Mouse (Mus musculus) bone marrow macrophage, adult 2 months (primary cell): ENCODE measurements around the gene Sox9. TPM values are rescaled to one million over a fixed set of nuclear protein-coding genes. Genes with fewer than 3 reads are reported as not detected.

Experiments
- H3K27ac ChIP-seq: 2 replicates; pipeline ENCODE4 v1.5.1; 2012; ENCODE audit warnings: low read depth, low read length; ENCODE audit not compliant: insufficient read depth
- H3K4me1 ChIP-seq: 2 replicates; pipeline ENCODE4 v1.6.1; 2012; ENCODE audit warnings: low read length; ENCODE audit not compliant: control insufficient read depth, insufficient read depth
- H3K4me3 ChIP-seq: 2 replicates; pipeline ENCODE4 v1.5.1; 2012; ENCODE audit warnings: mild to moderate bottlenecking, low read length, moderate library complexity; ENCODE audit not compliant: insufficient read depth
- CTCF ChIP-seq: IDR thresholded peaks from 2 replicates; pipeline ENCODE4 v1.5.1; 2012; ENCODE audit warnings: low read depth, mild to moderate bottlenecking, low read length, moderate library complexity
- POLR2A ChIP-seq: IDR thresholded peaks from 2 replicates; pipeline ENCODE4 v1.6.1; 2012; ENCODE audit warnings: mild to moderate bottlenecking, low read depth, low read length, borderline replicate concordance
- polyA plus RNA-seq: library from polyadenylated mRNA; stranded (reverse); fragments of >200 nt; gene quantifications from 2 replicates; pipeline ENCODE4 v1.2.4, GENCODE M21; 2012; ENCODE audit not compliant: missing spikeins, insufficient read depth, insufficient read length

Gene Sox9
- polyA plus RNA-seq, result not detected in 2 replicates

GRCm38 (mm10) chr11:112781994-112782356 lies at the start of gene Sox9:
Sox9 (plus strand) TSS chr11:112782224.
- TF ChIP-seq CTCF (no peak), POLR2A (no peak)
- H3K27ac ChIP-seq, result no peak within 1 kb of the TSS
- peak within 1 kb of the TSS; percentile 59 for H3K4me3 ChIP-seq
- H3K4me1 ChIP-seq, result no peaks in the 10 kb centered on the region

- Histone ChIP-seq H3K27ac (no peak overlapping the region), H3K4me1 (no peaks in the 10 kb centered on the region)
Observed at GRCm38 (mm10) chr11:112732401-112732800, 49.6 kb upstream of the Sox9 start.

GRCm38 (mm10) chr11:112737071-112737470 lies 45.0 kb upstream of the Sox9 start:
- Histone ChIP-seq H3K27ac (no peak overlapping the region), H3K4me3 (no peak overlapping the region), H3K4me1 (no peaks in the 10 kb centered on the region)
- TF ChIP-seq CTCF (no peak), POLR2A (no peak)

More at GRCm38 (mm10) chr11:112732401-112732800, 49.6 kb upstream of the Sox9 start:
- H3K4me3 ChIP-seq, result no peak overlapping the region
- TF ChIP-seq CTCF (no peak), POLR2A (no peak)

- H3K4me3 ChIP-seq, result no peak overlapping the region
- no peak overlapping the region for H3K27ac ChIP-seq
- no peak for TF ChIP-seq CTCF
- no peak for TF ChIP-seq POLR2A
- no peaks in the 10 kb centered on the region for H3K4me1 ChIP-seq
Observed at GRCm38 (mm10) chr11:112739681-112740080, 42.3 kb upstream of the Sox9 start.

GRCm38 (mm10) chr11:112756516-112756915 lies 25.5 kb upstream of the Sox9 start:
- TF ChIP-seq CTCF, result no peak
- TF ChIP-seq POLR2A, result no peak
- Histone ChIP-seq H3K4me1 (no peaks in the 10 kb centered on the region), H3K4me3 (no peak overlapping the region), H3K27ac (no peak overlapping the region)

GRCm38 (mm10) chr11:112758056-112758455 lies 24.0 kb upstream of the Sox9 start:
- H3K27ac ChIP-seq, result no peak overlapping the region
- H3K4me3 ChIP-seq, result no peak overlapping the region
- TF ChIP-seq CTCF, result no peak
- TF ChIP-seq POLR2A, result no peak
- H3K4me1 ChIP-seq, result no peaks in the 10 kb centered on the region

- H3K4me3 ChIP-seq, result no peak overlapping the region
- H3K27ac ChIP-seq, result no peak overlapping the region
- no peaks in the 10 kb centered on the region for H3K4me1 ChIP-seq
- TF ChIP-seq CTCF, result no peak
- no peak for TF ChIP-seq POLR2A
Observed at GRCm38 (mm10) chr11:112766956-112767355, 15.1 kb upstream of the Sox9 start.

GRCm38 (mm10) chr11:112767531-112768041 lies 14.4 kb upstream of the Sox9 start:
- TF ChIP-seq POLR2A (no peak), CTCF (no peak)
- Histone ChIP-seq H3K4me1 (no peaks in the 10 kb centered on the region), H3K4me3 (no peak overlapping the region), H3K27ac (no peak overlapping the region)

GRCm38 (mm10) chr11:112772791-112773355 lies 9.2 kb upstream of the Sox9 start:
- TF ChIP-seq CTCF (no peak), POLR2A (no peak)
- Histone ChIP-seq H3K27ac (no peak overlapping the region), H3K4me3 (no peak overlapping the region), H3K4me1 (no peaks in the 10 kb centered on the region)

- Histone ChIP-seq H3K4me1 (no peaks in the 10 kb centered on the region), H3K27ac (no peak overlapping the region), H3K4me3 (no peak overlapping the region)
- TF ChIP-seq POLR2A (no peak), CTCF (peak; percentile 23; the same call in 1 of the 2 replicates)
Observed at GRCm38 (mm10) chr11:112779762-112780161, 2.3 kb upstream of the Sox9 start.
